Mouse (Mus musculus) liver, adult 2 months (tissue): Measurements from ENCODE around the gene Grik5.

Experiments
- CTCF ChIP-seq: fragments of 200-500 bp; IDR thresholded peaks from 2 replicates; pipeline ENCODE4 v1.5.1; 2011; ENCODE audit warnings: low read depth, low read length, control low read depth
- POLR2A ChIP-seq: fragments of 200-500 bp; IDR thresholded peaks from 2 replicates; pipeline ENCODE4 v1.6.1; 2011; ENCODE audit warnings: low read length, control low read depth; ENCODE audit not compliant: insufficient read depth; ENCODE audit errors: extremely low read depth

DNA sequence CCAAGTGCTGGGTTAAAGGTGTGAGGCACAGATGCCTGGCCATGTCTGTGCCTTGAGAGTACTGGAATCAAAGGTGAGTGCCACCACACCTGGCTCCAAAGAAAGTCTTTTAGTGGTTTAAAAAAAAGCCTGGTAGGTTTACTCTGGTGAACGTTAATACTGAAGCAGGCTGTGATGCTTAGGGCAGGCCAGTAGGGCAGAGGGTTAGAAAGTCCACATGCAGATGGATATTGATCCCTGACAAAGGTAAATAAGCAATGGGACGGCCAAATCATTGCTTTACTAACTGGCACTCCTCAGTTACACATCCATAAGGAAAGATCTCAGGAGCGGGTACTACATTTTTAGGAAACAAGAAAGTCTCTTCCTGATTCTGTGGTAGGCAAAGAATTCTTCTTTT, 19.6 kb downstream of the Grik5 start:
- TF ChIP-seq CTCF (no peak; the same call in 1 of the 2 replicates), POLR2A (no peak)
